Mouse (Mus musculus): Measurements from ENCODE around the gene Clca3a2. TPM values are rescaled to one million over a fixed set of nuclear protein-coding genes. Genes with fewer than 3 reads are reported as not detected.
"Not testable (repeated sequence)": the region's sequence is repeated elsewhere in the genome, so short reads cannot be mapped to it uniquely, and the experiment has no call there.

The Clca3a2 gene
- polyA plus RNA-seq (2021) = 0.30 TPM

- ATAC-seq; H3K27me3 ChIP-seq; in situ Hi-C loops (cut with MboI; ENCODE audit: low pct_unique_long_range_greater_than_20kb); DNase-seq (ENCODE audit: low read depth, low spot score); CTCF ChIA-PET; POLR2A ChIA-PET: not testable (repeated sequence)
These were observed at the start of gene Clca3a2 for GRCm38 (mm10) chr3:144819219-144819618. Gene Clca3a2, minus strand, starts transcription at chr3:144819494.

- TF ChIP-seq CTCF (IDR thresholded peaks at IDR 0.05) = no peak
- H3K27me3 ChIP-seq = no peaks in the 10 kb centered on the region
- in situ Hi-C loops (cut with MboI; ENCODE audit: low pct_unique_long_range_greater_than_20kb) = no loop called here
- DNase-seq (ENCODE audit: low read depth, low spot score) (no peak), ATAC-seq (no peak)
- ChIA-PET CTCF (interaction anchor here (0.6 to 3.1 kb wide), 5 partner anchors 8 to 24 kb away, joined by 3 to 12 read pairs (median 3); no protein-coding TSS in a partner anchor), POLR2A (no interaction called here)
These were observed 30.3 kb upstream of the Clca3a2 start for GRCm38 (mm10) chr3:144849584-144849983.

- H3K27me3 ChIP-seq; POLR2A ChIA-PET; in situ Hi-C loops (cut with MboI; ENCODE audit: low pct_unique_long_range_greater_than_20kb); ATAC-seq; DNase-seq (ENCODE audit: low read depth, low spot score): not testable (repeated sequence)
- CTCF ChIA-PET = interaction anchor here (1.0 to 3.1 kb wide), 3 partner anchors 22 to 148 kb away, joined by 3 to 12 read pairs (median 3); no protein-coding TSS in a partner anchor
These were observed 29.8 kb upstream of the Clca3a2 start, which contains the start of gene Clca3b for GRCm38 (mm10) chr3:144849014-144849556. Gene Clca3b, minus strand, starts transcription at chr3:144849357.

- H3K27me3 ChIP-seq = no peaks in the 10 kb centered on the region
- in situ Hi-C loops (cut with MboI; ENCODE audit: low pct_unique_long_range_greater_than_20kb) = loop anchor here (10.0 kb wide), 2 partner anchors 178 to 298 kb away; no protein-coding TSS in a partner anchor
- no peak for TF ChIP-seq CTCF (IDR thresholded peaks at IDR 0.05)
- peak; percentile 30 for DNase-seq (ENCODE audit: low read depth, low spot score)
- ChIA-PET CTCF (interaction anchor here (1.1 to 1.3 kb wide), 5 partner anchors 9 to 200 kb away, joined by 3 to 6 read pairs (median 4); partner anchors contain the start of gene Clca3b), POLR2A (interaction anchor here (0.8 kb wide), 1 partner anchor 382 kb away, joined by 3 read pairs; no protein-coding TSS in a partner anchor)
- ATAC-seq = peak; percentile 90
These were observed 8.0 kb upstream of the Clca3a2 start for GRCm38 (mm10) chr3:144827257-144827656.

- CTCF ChIA-PET = interaction anchor here (0.8 to 3.4 kb wide), 31 partner anchors 9 to 308 kb away, joined by 3 to 67 read pairs (median 5); partner anchors contain the start of genes Clca2, Clca3b and Clca4a
- in situ Hi-C loops (cut with MboI; ENCODE audit: low pct_unique_long_range_greater_than_20kb) = loop anchor here (10.0 kb wide), 2 partner anchors 180 to 300 kb away; no protein-coding TSS in a partner anchor
These were observed 5.9 kb upstream of the Clca3a2 start for GRCm38 (mm10) chr3:144825151-144825550.

GRCm38 (mm10) chr3:144823331-144823730, 4.0 kb upstream of the Clca3a2 start:
- ChIA-PET POLR2A (no interaction called here), CTCF (interaction anchor here (0.5 to 3.4 kb wide), 2 partner anchors 182 to 205 kb away, joined by 3 to 67 read pairs; no protein-coding TSS in a partner anchor)
- no peak for DNase-seq (ENCODE audit: low read depth, low spot score)

More at GRCm38 (mm10) chr3:144825151-144825550, 5.9 kb upstream of the Clca3a2 start:
- DNase-seq (ENCODE audit: low read depth, low spot score) (peak; percentile 27), ATAC-seq (peak; percentile 72)
- TF ChIP-seq CTCF (IDR thresholded peaks at IDR 0.05) = peak; percentile 96
- no peaks in the 10 kb centered on the region for H3K27me3 ChIP-seq
- POLR2A ChIA-PET = interaction anchor here (1.2 to 2.2 kb wide), 2 partner anchors 180 to 299 kb away, joined by 3 to 8 read pairs; no protein-coding TSS in a partner anchor

GRCm38 (mm10) chr3:144820632-144821031, 1.3 kb upstream of the Clca3a2 start:
- in situ Hi-C loops (cut with MboI; ENCODE audit: low pct_unique_long_range_greater_than_20kb) = loop anchor here (10.0 kb wide), 2 partner anchors 184 to 304 kb away; no protein-coding TSS in a partner anchor
- ChIA-PET CTCF (interaction anchor here (1.3 to 1.6 kb wide), 4 partner anchors 18 to 306 kb away, joined by 3 to 6 read pairs (median 4); no protein-coding TSS in a partner anchor), POLR2A (no interaction called here)
- TF ChIP-seq CTCF (IDR thresholded peaks at IDR 0.05) = no peak
- no peak for ATAC-seq
- DNase-seq (ENCODE audit: low read depth, low spot score) = no peak
- no peaks in the 10 kb centered on the region for H3K27me3 ChIP-seq

More at GRCm38 (mm10) chr3:144823331-144823730, 4.0 kb upstream of the Clca3a2 start:
- ATAC-seq = no peak
- no peak for TF ChIP-seq CTCF (IDR thresholded peaks at IDR 0.05)
- no peaks in the 10 kb centered on the region for H3K27me3 ChIP-seq
- in situ Hi-C loops (cut with MboI; ENCODE audit: low pct_unique_long_range_greater_than_20kb) = loop anchor here (10.0 kb wide), 2 partner anchors 181 to 301 kb away; no protein-coding TSS in a partner anchor

- POLR2A ChIA-PET; in situ Hi-C loops (cut with MboI; ENCODE audit: low pct_unique_long_range_greater_than_20kb); ATAC-seq; CTCF ChIA-PET; H3K27me3 ChIP-seq; DNase-seq (ENCODE audit: low read depth, low spot score): not testable (repeated sequence)
These were observed 6.0 kb downstream of the Clca3a2 start for GRCm38 (mm10) chr3:144813336-144813735.

- TF ChIP-seq CTCF (IDR thresholded peaks at IDR 0.05) = peak; percentile 25
- in situ Hi-C loops (cut with MboI; ENCODE audit: low pct_unique_long_range_greater_than_20kb) = no loop called here
- CTCF ChIA-PET = interaction anchor here (1.1 kb wide), 1 partner anchor 15 kb away, joined by 3 read pairs; no protein-coding TSS in a partner anchor
- DNase-seq (ENCODE audit: low read depth, low spot score) (no peak), ATAC-seq (no peak)
- POLR2A ChIA-PET = no interaction called here
- H3K27me3 ChIP-seq = no peaks in the 10 kb centered on the region
These were observed 7.5 kb downstream of the Clca3a2 start for GRCm38 (mm10) chr3:144811821-144812220.

GRCm38 (mm10) chr3:144808153-144808925, 11.0 kb downstream of the Clca3a2 start:
- H3K27me3 ChIP-seq; in situ Hi-C loops (cut with MboI; ENCODE audit: low pct_unique_long_range_greater_than_20kb); ATAC-seq; DNase-seq (ENCODE audit: low read depth, low spot score); CTCF ChIA-PET: not testable (repeated sequence)
- POLR2A ChIA-PET = interaction anchor here (0.6 kb wide), 1 partner anchor 766 kb away, joined by 6 read pairs; no protein-coding TSS in a partner anchor

GRCm38 (mm10) chr3:144806626-144807025, 12.7 kb downstream of the Clca3a2 start:
- H3K27me3 ChIP-seq; CTCF ChIA-PET; in situ Hi-C loops (cut with MboI; ENCODE audit: low pct_unique_long_range_greater_than_20kb); POLR2A ChIA-PET; ATAC-seq; DNase-seq (ENCODE audit: low read depth, low spot score): not testable (repeated sequence)

All from Patski (cell line).